Mouse (Mus musculus) megakaryocyte, embryonic 14.5 days (primary cell): ENCODE measurements around the gene Rgp1.

Source experiments
- FLI1 ChIP-seq: IDR thresholded peaks from 2 replicates; pipeline ENCODE4 v1.6.1; 2012; ENCODE audit warnings: low read length, inconsistent platforms, mixed read lengths
- GATA1 ChIP-seq: IDR thresholded peaks from 3 replicates; pipeline ENCODE4 v1.6.1; 2012; ENCODE audit warnings: mixed read lengths, low read length, inconsistent platforms, borderline replicate concordance

- no peak for TF ChIP-seq GATA1
- TF ChIP-seq FLI1, result no peak
These were observed 7.0 kb upstream of the Rgp1 start for GRCm38 (mm10) chr4:43571395-43572045.
